Mouse (Mus musculus) liver, embryonic 16.5 days (tissue): Measurements from ENCODE around the gene Gm11757. TPM values are rescaled to one million over a fixed set of nuclear protein-coding genes. Genes with fewer than 3 reads are reported as not detected.
"Not testable (repeated sequence)": the region's sequence is repeated elsewhere in the genome, so short reads cannot be mapped to it uniquely, and the experiment has no call there.

Source experiments
- ATAC-seq: fragments of 200-750 bp; cut with Nextera tagmentation; 2 replicates; pipeline ENCODE4 v1.8.0; 2017; ENCODE audit warnings: low read depth, mild to moderate bottlenecking, moderate number of reproducible peaks, moderate library complexity
- H3K27ac ChIP-seq: fragments of 300-500 bp; sonication (generic); 2 replicates; pipeline ENCODE4 v1.5.1; 2014; ENCODE audit warnings: mild to moderate bottlenecking, low read length
- H3K27me3 ChIP-seq: fragments of 300-500 bp; sonication (generic); 2 replicates; pipeline ENCODE4 v1.6.1; 2014; ENCODE audit warnings: low read depth, low read length, mixed read lengths; ENCODE audit not compliant: control insufficient read depth, insufficient read depth
- H3K36me3 ChIP-seq: fragments of 300-500 bp; sonication (generic); 2 replicates; pipeline ENCODE4 v1.6.1; 2014; ENCODE audit warnings: mild to moderate bottlenecking; ENCODE audit not compliant: control insufficient read depth, insufficient read depth
- H3K4me1 ChIP-seq: fragments of 300-500 bp; sonication (generic); 2 replicates; pipeline ENCODE4 v1.6.1; 2014; ENCODE audit warnings: low read depth, low read length, mixed read lengths; ENCODE audit not compliant: control insufficient read depth
- H3K4me2 ChIP-seq: fragments of 300-500 bp; sonication (generic); 2 replicates; pipeline ENCODE4 v1.6.1; 2014; ENCODE audit warnings: low read depth, low read length, mixed read lengths
- H3K4me3 ChIP-seq: fragments of 300-500 bp; sonication (generic); 2 replicates; pipeline ENCODE4 v1.5.1; 2014; ENCODE audit warnings: low read depth, mild to moderate bottlenecking, low read length
- H3K9ac ChIP-seq: fragments of 300-500 bp; sonication (generic); 2 replicates; pipeline ENCODE4 v1.6.1; 2014; ENCODE audit warnings: low read depth, low read length
- H3K9me3 ChIP-seq: fragments of 300-500 bp; sonication (generic); replicated peaks from 2 replicates; pipeline ENCODE4 v1.6.1; 2016; ENCODE audit warnings: low read length; ENCODE audit not compliant: control insufficient read depth
- WGBS: fragments of 180-500 bp; shearing (Covaris S2); extraction: QIAGEN DNeasy Blood & Tissue Kit; methylation state at CpG from one replicate; pipeline ENCODE4 v1.1.7; 2014; ENCODE audit not compliant: insufficient replicate concordance; 5-methylcytosine and 5-hydroxymethylcytosine counted together
- polyA plus RNA-seq: library from polyadenylated mRNA; unstranded; fragments of >200 nt; fragmentation: Nextera tagmentation; extraction: Ambion mirVana; gene quantifications from 2 replicates; pipeline ENCODE4 v1.2.1, GENCODE M21; 2015

Gene Gm11757
- not detected in 2 replicates for polyA plus RNA-seq

DNA sequence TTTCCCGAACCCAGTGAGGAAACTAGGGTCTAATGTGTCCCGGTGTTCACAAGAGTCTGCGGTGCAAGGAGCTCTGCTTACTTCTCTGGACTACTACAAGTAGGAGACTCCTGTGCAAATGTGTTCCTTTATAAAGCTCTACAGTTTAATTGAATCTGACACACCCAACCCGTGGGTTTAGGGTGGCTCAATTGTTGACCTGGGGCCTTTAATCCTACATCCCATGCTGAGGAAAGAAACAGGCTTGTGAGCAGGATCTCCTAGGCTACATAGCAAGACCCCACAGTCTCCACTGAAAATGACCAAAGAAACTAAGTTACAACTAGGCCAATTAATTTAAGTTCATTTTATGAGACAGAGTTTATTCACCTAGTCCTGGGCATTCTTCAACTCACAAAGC is at the start of gene Gm11757:
Gm11757 (minus strand) TSS at position 101 of the 400 bp plus-strand sequence.
- not testable (repeated sequence) for ATAC-seq, H3K4me3 ChIP-seq, H3K36me3 ChIP-seq, H3K27me3 ChIP-seq, H3K9ac ChIP-seq, H3K4me1 ChIP-seq, H3K9me3 ChIP-seq, H3K4me2 ChIP-seq, H3K27ac ChIP-seq
- WGBS = no CpG with 5 or more reads among the region's 4 CpGs

DNA sequence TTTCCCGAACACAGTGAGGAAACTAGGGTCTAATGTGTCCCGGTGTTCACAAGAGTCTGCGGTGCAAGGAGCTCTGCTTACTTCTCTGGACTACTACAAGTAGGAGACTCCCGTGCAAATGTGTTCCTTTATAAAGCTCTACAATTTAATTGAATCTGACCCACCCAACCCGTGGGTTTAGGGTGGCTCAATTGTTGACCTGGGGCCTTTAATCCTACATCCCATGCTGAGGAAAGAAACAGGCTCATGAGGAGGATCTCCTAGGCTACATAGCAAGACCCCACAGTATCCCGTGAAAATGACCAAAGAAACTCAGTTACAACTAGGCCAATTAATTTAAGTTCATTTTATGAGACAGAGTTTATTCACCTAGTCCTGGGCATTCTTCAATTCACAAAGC is 29.7 kb upstream of the Gm11757 start, which contains the start of gene Gm11756:
Gm11756 (minus strand) TSS at position 101 of the 400 bp plus-strand sequence.
- not testable (repeated sequence) for H3K9me3 ChIP-seq, H3K4me1 ChIP-seq, H3K27me3 ChIP-seq, H3K4me2 ChIP-seq, H3K9ac ChIP-seq, H3K36me3 ChIP-seq, H3K27ac ChIP-seq, ATAC-seq, H3K4me3 ChIP-seq
- WGBS = 57% methylated on average over 6 of the region's 6 CpGs

DNA sequence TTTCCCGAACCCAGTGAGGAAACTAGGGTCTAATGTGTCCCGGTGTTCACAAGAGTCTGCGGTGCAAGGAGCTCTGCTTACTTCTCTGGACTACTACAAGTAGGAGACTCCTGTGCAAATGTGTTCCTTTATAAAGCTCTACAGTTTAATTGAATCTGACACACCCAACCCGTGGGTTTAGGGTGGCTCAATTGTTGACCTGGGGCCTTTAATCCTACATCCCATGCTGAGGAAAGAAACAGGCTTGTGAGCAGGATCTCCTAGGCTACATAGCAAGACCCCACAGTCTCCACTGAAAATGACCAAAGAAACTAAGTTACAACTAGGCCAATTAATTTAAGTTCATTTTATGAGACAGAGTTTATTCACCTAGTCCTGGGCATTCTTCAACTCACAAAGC is 14.9 kb upstream of the Gm11757 start, which contains the start of gene Gm13871:
Gm13871 (minus strand) TSS at position 101 of the 400 bp plus-strand sequence.
- not testable (repeated sequence) for H3K4me1 ChIP-seq, ATAC-seq, H3K9ac ChIP-seq, H3K36me3 ChIP-seq, H3K27me3 ChIP-seq, H3K27ac ChIP-seq, H3K4me2 ChIP-seq, H3K9me3 ChIP-seq, H3K4me3 ChIP-seq
- WGBS = no CpG with 5 or more reads among the region's 4 CpGs

DNA sequence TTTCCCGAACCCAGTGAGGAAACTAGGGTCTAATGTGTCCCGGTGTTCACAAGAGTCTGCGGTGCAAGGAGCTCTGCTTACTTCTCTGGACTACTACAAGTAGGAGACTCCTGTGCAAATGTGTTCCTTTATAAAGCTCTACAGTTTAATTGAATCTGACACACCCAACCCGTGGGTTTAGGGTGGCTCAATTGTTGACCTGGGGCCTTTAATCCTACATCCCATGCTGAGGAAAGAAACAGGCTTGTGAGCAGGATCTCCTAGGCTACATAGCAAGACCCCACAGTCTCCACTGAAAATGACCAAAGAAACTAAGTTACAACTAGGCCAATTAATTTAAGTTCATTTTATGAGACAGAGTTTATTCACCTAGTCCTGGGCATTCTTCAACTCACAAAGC is 14.7 kb downstream of the Gm11757 start, which contains the start of gene Gm11758:
Gm11758 (minus strand) TSS at position 101 of the 400 bp plus-strand sequence.
- H3K9me3 ChIP-seq, H3K9ac ChIP-seq, H3K4me1 ChIP-seq, ATAC-seq, H3K27me3 ChIP-seq, H3K36me3 ChIP-seq, H3K4me2 ChIP-seq, H3K4me3 ChIP-seq, H3K27ac ChIP-seq: not testable (repeated sequence)
- no CpG with 5 or more reads among the region's 4 CpGs for whole genome bisulfite sequencing

Other genes starting within 250 kb of the Gm11757 start
- not detected in 2 replicates for gene Gm11239, start 222.8 kb downstream of the Gm11757 start, polyA plus RNA-seq
- gene Gm428, start 207.6 kb downstream of the Gm11757 start, polyA plus RNA-seq = not detected in 2 replicates
- 0.11 TPM in 1 of 2 replicates, not detected in the other for gene Rasef, start 100.1 kb downstream of the Gm11757 start, polyA plus RNA-seq
- gene Gm11758, start 14.8 kb downstream of the Gm11757 start, polyA plus RNA-seq = not detected in 2 replicates
- gene Gm13871, start 14.8 kb upstream of the Gm11757 start, polyA plus RNA-seq = not detected in 2 replicates
- gene Gm11756, start 29.6 kb upstream of the Gm11757 start, polyA plus RNA-seq = not detected in 2 replicates
- 0.55 and 1.7 TPM in 2 replicates for gene 2310002L09Rik, start 59.7 kb upstream of the Gm11757 start, polyA plus RNA-seq
- gene Frmd3, start 122.3 kb upstream of the Gm11757 start, polyA plus RNA-seq = 0.05 and 0.07 TPM in 2 replicates